Mouse (Mus musculus) lung, embryonic 14.5 days (tissue): Measurements from ENCODE around the gene Tyw1. TPM values are rescaled to one million over a fixed set of nuclear protein-coding genes. Genes with fewer than 3 reads are reported as not detected.

Experiments
- ATAC-seq: fragments of 200-750 bp; cut with Nextera tagmentation; 2 replicates; pipeline ENCODE4 v1.8.0; 2017; ENCODE audit warnings: mild to moderate bottlenecking, moderate TSS enrichment, moderate library complexity; ENCODE audit not compliant: insufficient read depth
- DNase-seq: peaks from one replicate; pipeline ENCODE4 v3.0.0-alpha.2; 2015
- H3K27ac ChIP-seq: fragments of 300-500 bp; sonication (generic); 2 replicates; pipeline ENCODE4 v1.5.1; 2014; ENCODE audit warnings: low read depth, mild to moderate bottlenecking, moderate library complexity
- H3K27me3 ChIP-seq: fragments of 300-500 bp; sonication (generic); 2 replicates; pipeline ENCODE4 v1.6.1; 2014; ENCODE audit warnings: low read length, control low read depth; ENCODE audit not compliant: insufficient read depth
- H3K36me3 ChIP-seq: fragments of 300-500 bp; sonication (generic); 2 replicates; pipeline ENCODE4 v1.6.1; 2014; ENCODE audit warnings: control low read depth; ENCODE audit not compliant: insufficient read depth
- H3K4me1 ChIP-seq: fragments of 300-500 bp; sonication (generic); 2 replicates; pipeline ENCODE4 v1.6.1; 2014; ENCODE audit warnings: antibody characterized with exemption, control low read depth; ENCODE audit not compliant: insufficient read depth
- H3K4me2 ChIP-seq: fragments of 300-500 bp; sonication (generic); 2 replicates; pipeline ENCODE4 v1.6.1; 2014; ENCODE audit warnings: mild to moderate bottlenecking
- H3K4me3 ChIP-seq: fragments of 300-500 bp; sonication (generic); 2 replicates; pipeline ENCODE4 v1.5.1; 2014; ENCODE audit warnings: low read depth, low read length
- H3K9ac ChIP-seq: fragments of 300-500 bp; sonication (generic); 2 replicates; pipeline ENCODE4 v1.6.1; 2014
- H3K9me3 ChIP-seq: fragments of 300-500 bp; sonication (generic); 2 replicates; pipeline ENCODE4 v1.6.1; 2016; ENCODE audit warnings: low read depth, low read length, control low read depth
- CTCF ChIP-seq: IDR thresholded peaks from 2 replicates; pipeline ENCODE4 v1.5.1; 2016; ENCODE audit warnings: antibody characterized with exemption, low read depth
- WGBS: fragments of 180-500 bp; shearing (Covaris S2); extraction: QIAGEN DNeasy Blood & Tissue Kit; methylation state at CpG from one replicate; pipeline ENCODE4 v1.1.7; 2014; 5-methylcytosine and 5-hydroxymethylcytosine counted together
- polyA plus RNA-seq: library from polyadenylated mRNA; unstranded; fragments of >200 nt; fragmentation: Nextera tagmentation; extraction: Ambion mirVana; gene quantifications from 2 replicates; pipeline ENCODE4 v1.2.1, GENCODE M21; 2014

Gene Tyw1
- polyA plus RNA-seq, 1 experiment from 2014 or later = 27.5 TPM

DNA sequence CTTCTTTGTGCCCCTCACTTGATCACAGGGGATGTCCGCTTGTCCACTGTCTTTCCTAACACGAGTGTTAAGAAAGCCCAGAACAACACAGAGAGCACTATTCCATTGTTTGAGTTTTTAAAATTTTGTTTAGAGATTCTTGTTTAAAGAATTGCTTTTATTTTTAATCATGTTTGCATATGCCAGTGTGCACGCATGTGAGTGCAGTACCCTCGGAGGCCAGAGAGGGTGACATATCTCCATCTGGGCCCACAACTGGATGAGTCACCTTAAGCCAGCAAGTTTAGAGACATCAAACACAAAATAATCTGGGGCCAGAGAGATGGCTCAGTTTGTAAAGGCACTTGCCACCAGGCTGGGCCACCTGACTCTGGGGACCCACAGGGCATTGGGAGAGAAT is 80.0 kb downstream of the Tyw1 start:
- WGBS = 96% methylated on average over 4 of the region's 4 CpGs

DNA sequence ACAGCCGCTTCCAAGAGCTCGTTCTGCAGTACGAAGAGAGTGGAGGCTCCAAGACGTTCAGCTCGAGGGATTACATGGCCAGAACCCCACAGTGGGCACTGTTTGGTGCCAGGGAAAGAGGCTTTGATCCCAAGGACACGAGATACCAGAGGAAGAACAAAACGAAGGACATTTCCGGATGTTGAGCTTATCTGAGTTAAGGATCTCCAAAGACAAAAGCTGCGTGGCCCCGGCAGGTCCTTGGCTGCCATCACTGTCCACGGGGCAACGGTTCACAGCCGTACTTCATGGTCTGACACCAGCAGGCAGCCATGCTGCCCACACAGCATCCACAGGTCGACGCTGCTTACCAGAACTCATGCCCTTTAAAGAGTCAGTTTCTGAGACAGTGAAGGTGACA is 85.2 kb downstream of the Tyw1 start:
- TF ChIP-seq CTCF = no peak
- no peak overlapping the region for H3K9ac ChIP-seq
- H3K36me3 ChIP-seq = peaks cover 40% of the 10 kb centered on the region
- DNase-seq (no peak), ATAC-seq (no peak)
- no peaks in the 10 kb centered on the region for H3K27me3 ChIP-seq
- WGBS = 86% methylated on average over 15 of the region's 15 CpGs
- H3K27ac ChIP-seq = no peak overlapping the region
- no peaks in the 10 kb centered on the region for H3K9me3 ChIP-seq
- H3K4me1 ChIP-seq = no peaks in the 10 kb centered on the region
- H3K4me2 ChIP-seq = no peak overlapping the region
- H3K4me3 ChIP-seq = no peak overlapping the region

More for the DNA sequence above, 80.0 kb downstream of the Tyw1 start:
- Histone ChIP-seq H3K9ac (no peak overlapping the region), H3K9me3 (no peaks in the 10 kb centered on the region), H3K4me3 (no peak overlapping the region), H3K27ac (no peak overlapping the region), H3K4me2 (no peak overlapping the region), H3K27me3 (no peaks in the 10 kb centered on the region), H3K4me1 (no peaks in the 10 kb centered on the region), H3K36me3 (peaks cover 33% of the 10 kb centered on the region)
- 0 out of 2 replicates have a peak, but pooled peaks have one; percentile 14 for TF ChIP-seq CTCF
- ATAC-seq (no peak), DNase-seq (no peak)

DNA sequence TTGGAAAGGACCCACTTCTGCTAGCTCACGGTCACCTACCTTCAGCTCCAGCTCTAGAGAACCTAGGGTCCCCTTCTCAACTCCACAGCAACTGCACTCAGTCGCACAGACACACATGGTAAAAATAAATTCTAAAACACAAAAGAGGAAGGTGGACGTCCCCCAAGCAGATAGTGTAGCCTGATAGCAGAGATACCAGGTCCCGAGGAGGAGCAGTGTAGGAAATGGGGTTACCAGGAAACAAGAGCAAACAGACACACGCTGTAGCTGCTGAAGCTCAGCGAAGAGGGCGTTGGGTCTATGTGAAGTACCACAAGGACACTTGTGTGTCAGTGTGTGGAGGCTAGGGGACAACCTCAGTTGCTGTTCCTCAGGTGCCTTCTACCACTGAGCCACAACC is 89.6 kb downstream of the Tyw1 start:
- Histone ChIP-seq H3K4me1 (no peaks in the 10 kb centered on the region), H3K9me3 (no peaks in the 10 kb centered on the region), H3K27ac (no peak overlapping the region), H3K9ac (no peak overlapping the region), H3K27me3 (no peaks in the 10 kb centered on the region), H3K4me2 (no peak overlapping the region), H3K36me3 (peaks cover 20% of the 10 kb centered on the region), H3K4me3 (no peak overlapping the region)
- DNase-seq = no peak
- WGBS = 89% methylated on average over 7 of the region's 7 CpGs
- no peak for ATAC-seq
- TF ChIP-seq CTCF = no peak

DNA sequence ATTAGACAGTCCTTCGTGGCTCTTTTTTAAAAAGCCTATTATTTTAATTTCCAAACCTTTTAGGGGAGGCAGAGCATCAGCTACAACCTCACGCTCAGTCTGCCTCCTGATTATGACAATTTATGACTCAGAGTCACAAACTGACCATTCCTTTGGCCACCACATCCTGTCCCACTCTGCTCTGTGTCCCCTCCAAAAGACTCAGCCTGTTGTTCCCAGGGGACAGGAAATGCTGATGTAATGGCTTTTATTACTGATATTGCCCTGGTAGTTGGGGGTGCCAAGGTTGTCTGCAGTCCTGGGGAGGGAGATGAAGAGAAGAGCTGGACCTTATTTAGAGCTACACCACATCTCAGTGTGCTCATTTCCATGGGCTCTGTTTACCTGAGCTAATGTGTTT is 90.5 kb downstream of the Tyw1 start:
- Histone ChIP-seq H3K36me3 (peaks cover 13% of the 10 kb centered on the region), H3K4me3 (no peak overlapping the region), H3K9ac (no peak overlapping the region), H3K27me3 (no peaks in the 10 kb centered on the region), H3K9me3 (no peaks in the 10 kb centered on the region), H3K4me2 (no peak overlapping the region), H3K4me1 (no peaks in the 10 kb centered on the region), H3K27ac (no peak overlapping the region)
- no peak for DNase-seq
- ATAC-seq = no peak
- no peak for TF ChIP-seq CTCF
- 80% methylated on average over 2 of the region's 2 CpGs for WGBS

DNA sequence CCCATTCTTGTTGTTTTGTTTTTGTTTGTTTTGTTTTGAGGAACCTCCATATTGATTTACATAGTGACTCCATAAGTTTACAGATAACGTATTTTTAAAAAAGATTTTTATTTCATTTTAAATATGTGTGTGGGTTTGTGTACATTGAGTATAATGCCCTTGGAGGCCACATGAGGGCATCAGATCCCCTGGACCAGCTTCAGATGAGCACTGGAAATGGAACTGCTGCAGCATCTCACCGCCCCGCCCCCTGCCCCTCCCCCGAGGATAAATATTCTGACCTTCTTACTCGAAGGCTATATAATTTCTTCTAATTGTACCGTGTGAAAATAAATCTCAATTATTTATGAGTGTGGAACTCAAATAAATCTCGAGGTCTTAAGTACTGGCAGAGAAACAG is 99.8 kb downstream of the Tyw1 start:
- Histone ChIP-seq H3K27me3 (no peaks in the 10 kb centered on the region), H3K36me3 (no peaks in the 10 kb centered on the region), H3K4me1 (no peaks in the 10 kb centered on the region), H3K9me3 (no peaks in the 10 kb centered on the region), H3K4me2 (no peak overlapping the region), H3K4me3 (no peak overlapping the region), H3K9ac (no peak overlapping the region), H3K27ac (no peak overlapping the region)
- WGBS = 56% methylated on average over 7 of the region's 7 CpGs
- ATAC-seq (no peak), DNase-seq (no peak)
- peak; percentile 22; the same call in 1 of the 2 replicates for TF ChIP-seq CTCF

DNA sequence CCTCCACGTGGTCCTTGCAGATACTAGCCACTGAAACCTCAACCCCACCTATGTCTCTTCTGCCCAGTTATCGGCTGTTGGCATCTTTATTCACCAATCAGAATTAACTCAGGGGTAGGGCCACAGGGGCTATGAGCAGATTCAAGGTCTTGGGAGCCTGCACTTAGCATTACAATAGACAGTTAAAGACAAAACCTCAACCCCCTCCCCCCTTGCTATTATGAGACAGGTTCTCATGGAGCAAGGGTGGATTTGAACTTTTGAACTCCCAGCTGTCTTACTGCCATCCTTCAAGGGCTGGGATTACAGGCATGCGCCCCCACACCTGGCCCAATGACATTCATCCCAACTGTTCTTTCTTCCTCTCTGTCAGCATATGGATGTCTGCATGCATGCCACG is 107.7 kb downstream of the Tyw1 start:
- Histone ChIP-seq H3K36me3 (no peaks in the 10 kb centered on the region), H3K27me3 (no peaks in the 10 kb centered on the region), H3K4me3 (no peak overlapping the region), H3K27ac (no peak overlapping the region), H3K4me2 (no peak overlapping the region), H3K4me1 (no peaks in the 10 kb centered on the region), H3K9me3 (no peaks in the 10 kb centered on the region), H3K9ac (no peak overlapping the region)
- no peak for ATAC-seq
- TF ChIP-seq CTCF = no peak
- WGBS = 63% methylated on average over 4 of the region's 4 CpGs
- DNase-seq = no peak

DNA sequence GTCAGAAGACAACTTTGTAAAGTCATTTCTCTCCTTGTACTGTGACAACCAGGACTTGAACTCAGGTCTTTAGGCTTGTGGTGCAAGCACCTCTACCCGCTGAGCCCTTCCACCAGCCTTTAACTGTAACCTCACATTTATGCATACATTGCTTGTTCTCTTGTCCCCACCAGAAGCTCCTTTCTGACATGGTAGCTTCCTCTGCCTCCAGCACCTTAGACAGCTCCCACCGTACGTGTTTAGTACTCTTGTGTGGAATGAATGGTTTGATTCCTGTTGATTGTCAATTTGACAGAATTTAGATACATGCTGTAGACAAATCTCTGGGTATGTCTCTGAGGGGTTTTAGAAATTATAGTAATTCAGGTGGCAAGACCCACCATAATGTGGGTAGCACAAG is 108.4 kb downstream of the Tyw1 start:
- Histone ChIP-seq H3K27ac (no peak overlapping the region), H3K9ac (no peak overlapping the region), H3K4me3 (no peak overlapping the region), H3K4me1 (no peaks in the 10 kb centered on the region), H3K36me3 (no peaks in the 10 kb centered on the region), H3K4me2 (no peak overlapping the region), H3K9me3 (no peaks in the 10 kb centered on the region), H3K27me3 (no peaks in the 10 kb centered on the region)
- 24% methylated on average over 3 of the region's 3 CpGs for WGBS
- ATAC-seq = no peak
- no peak for TF ChIP-seq CTCF
- DNase-seq = peak; percentile 82

DNA sequence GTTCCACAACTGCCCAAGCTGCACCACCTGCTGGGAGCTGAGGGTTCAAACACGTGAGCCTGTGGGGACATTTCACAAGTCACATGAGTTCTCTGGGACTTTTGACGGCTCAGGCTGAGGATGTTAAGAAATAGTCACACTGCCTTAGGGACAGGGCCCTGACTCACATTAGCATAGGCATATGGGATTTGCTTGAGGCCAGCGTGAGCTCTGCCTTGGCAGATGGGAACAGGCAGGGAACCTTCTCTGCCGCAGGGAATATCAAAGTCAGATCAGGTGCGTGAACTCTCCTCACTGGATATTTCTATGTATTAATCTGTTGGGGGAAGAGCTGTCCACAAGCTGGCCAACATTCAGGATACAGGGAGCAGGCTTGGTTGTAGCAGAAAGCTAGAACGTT is 112.8 kb downstream of the Tyw1 start:
- Histone ChIP-seq H3K27me3 (no peaks in the 10 kb centered on the region), H3K9me3 (no peaks in the 10 kb centered on the region), H3K4me1 (no peaks in the 10 kb centered on the region), H3K4me2 (no peak overlapping the region), H3K27ac (no peak overlapping the region), H3K36me3 (no peaks in the 10 kb centered on the region), H3K9ac (no peak overlapping the region), H3K4me3 (no peak overlapping the region)
- WGBS = 80% methylated on average over 6 of the region's 6 CpGs
- ATAC-seq (no peak), DNase-seq (no peak)
- no peak for TF ChIP-seq CTCF
